Mouse (Mus musculus): ENCODE data around the gene Acbd5. TPM values are rescaled to one million over a fixed set of nuclear protein-coding genes. Genes with fewer than 3 reads are reported as not detected.
A peak's percentile ranks its signal among the peaks of the same experiment; 100 is the strongest.

Gene Acbd5
- polyA plus RNA-seq (2011; ENCODE audit: insufficient read length, low read depth, missing spikeins): 40.7 and 48.6 TPM in 2 replicates

GRCm38 (mm10) chr2:23067552-23068369 lies at the start of gene Acbd5:
TSS of gene Acbd5 (plus strand) at chr2:23068167.
- TF ChIP-seq POLR2A (IDR thresholded peaks at IDR 0.05; ENCODE audit: low read depth, low read length) (peak; percentile 82), CTCF (IDR thresholded peaks at IDR 0.05; ENCODE audit: borderline replicate concordance, insufficient read depth, low read length) (no peak)
- H3K4me1 ChIP-seq (ENCODE audit: control insufficient read depth, insufficient read depth, low read length): no peaks in the 10 kb centered on the region
- peak within 1 kb of the TSS; percentile 89 for H3K4me3 ChIP-seq (ENCODE audit: insufficient read depth, low read length)
- peak within 1 kb of the TSS; percentile 94 for H3K27ac ChIP-seq (ENCODE audit: insufficient read depth, low read length)

- Histone ChIP-seq H3K27ac (ENCODE audit: insufficient read depth, low read length) (no peak overlapping the region), H3K4me1 (ENCODE audit: control insufficient read depth, insufficient read depth, low read length) (peaks cover 4% of the 10 kb centered on the region; the same call in 1 of the 2 replicates)
- TF ChIP-seq POLR2A (IDR thresholded peaks at IDR 0.05; ENCODE audit: low read depth, low read length): no peak
- TF ChIP-seq CTCF (IDR thresholded peaks at IDR 0.05; ENCODE audit: borderline replicate concordance, insufficient read depth, low read length): no peak
Measured at GRCm38 (mm10) chr2:23019170-23019569, 48.8 kb upstream of the Acbd5 start.

GRCm38 (mm10) chr2:23021320-23021719 lies 46.6 kb upstream of the Acbd5 start:
- H3K4me1 ChIP-seq (ENCODE audit: control insufficient read depth, insufficient read depth, low read length): peaks cover 4% of the 10 kb centered on the region; the same call in 1 of the 2 replicates
- no peak overlapping the region for H3K4me3 ChIP-seq (ENCODE audit: insufficient read depth, low read length)
- peak overlapping the region; percentile 8; the same call in 1 of the 2 replicates for H3K27ac ChIP-seq (ENCODE audit: insufficient read depth, low read length)
- no peak for TF ChIP-seq POLR2A (IDR thresholded peaks at IDR 0.05; ENCODE audit: low read depth, low read length)
- TF ChIP-seq CTCF (IDR thresholded peaks at IDR 0.05; ENCODE audit: borderline replicate concordance, insufficient read depth, low read length): no peak

More at GRCm38 (mm10) chr2:23019170-23019569, 48.8 kb upstream of the Acbd5 start:
- H3K4me3 ChIP-seq (ENCODE audit: insufficient read depth, low read length): no peak overlapping the region

GRCm38 (mm10) chr2:23021721-23022120 lies 46.2 kb upstream of the Acbd5 start:
- TF ChIP-seq CTCF (IDR thresholded peaks at IDR 0.05; ENCODE audit: borderline replicate concordance, insufficient read depth, low read length): no peak
- TF ChIP-seq POLR2A (IDR thresholded peaks at IDR 0.05; ENCODE audit: low read depth, low read length): no peak
- H3K4me3 ChIP-seq (ENCODE audit: insufficient read depth, low read length): no peak overlapping the region
- H3K27ac ChIP-seq (ENCODE audit: insufficient read depth, low read length): peak overlapping the region; percentile 56
- peaks cover 4% of the 10 kb centered on the region; the same call in 1 of the 2 replicates for H3K4me1 ChIP-seq (ENCODE audit: control insufficient read depth, insufficient read depth, low read length)

- Histone ChIP-seq H3K27ac (ENCODE audit: insufficient read depth, low read length) (no peak overlapping the region), H3K4me1 (ENCODE audit: control insufficient read depth, insufficient read depth, low read length) (peaks cover 4% of the 10 kb centered on the region; the same call in 1 of the 2 replicates), H3K4me3 (ENCODE audit: insufficient read depth, low read length) (no peak overlapping the region)
- no peak for TF ChIP-seq CTCF (IDR thresholded peaks at IDR 0.05; ENCODE audit: borderline replicate concordance, insufficient read depth, low read length)
- no peak for TF ChIP-seq POLR2A (IDR thresholded peaks at IDR 0.05; ENCODE audit: low read depth, low read length)
Measured at GRCm38 (mm10) chr2:23023023-23023422, 44.9 kb upstream of the Acbd5 start.

GRCm38 (mm10) chr2:23023714-23024282 lies 44.2 kb upstream of the Acbd5 start:
- no peak overlapping the region for H3K4me3 ChIP-seq (ENCODE audit: insufficient read depth, low read length)
- H3K27ac ChIP-seq (ENCODE audit: insufficient read depth, low read length): no peak overlapping the region
- H3K4me1 ChIP-seq (ENCODE audit: control insufficient read depth, insufficient read depth, low read length): peaks cover 5% of the 10 kb centered on the region
- TF ChIP-seq CTCF (IDR thresholded peaks at IDR 0.05; ENCODE audit: borderline replicate concordance, insufficient read depth, low read length): no peak
- TF ChIP-seq POLR2A (IDR thresholded peaks at IDR 0.05; ENCODE audit: low read depth, low read length): no peak

GRCm38 (mm10) chr2:23026379-23026778 lies 41.6 kb upstream of the Acbd5 start:
- TF ChIP-seq CTCF (IDR thresholded peaks at IDR 0.05; ENCODE audit: borderline replicate concordance, insufficient read depth, low read length) (no peak), POLR2A (IDR thresholded peaks at IDR 0.05; ENCODE audit: low read depth, low read length) (no peak)
- H3K27ac ChIP-seq (ENCODE audit: insufficient read depth, low read length): no peak overlapping the region
- peaks cover 8% of the 10 kb centered on the region for H3K4me1 ChIP-seq (ENCODE audit: control insufficient read depth, insufficient read depth, low read length)
- no peak overlapping the region for H3K4me3 ChIP-seq (ENCODE audit: insufficient read depth, low read length)

GRCm38 (mm10) chr2:23028826-23029225 lies 39.1 kb upstream of the Acbd5 start:
- no peak for TF ChIP-seq CTCF (IDR thresholded peaks at IDR 0.05; ENCODE audit: borderline replicate concordance, insufficient read depth, low read length)
- no peak for TF ChIP-seq POLR2A (IDR thresholded peaks at IDR 0.05; ENCODE audit: low read depth, low read length)
- no peak overlapping the region for H3K27ac ChIP-seq (ENCODE audit: insufficient read depth, low read length)
- peaks cover 7% of the 10 kb centered on the region for H3K4me1 ChIP-seq (ENCODE audit: control insufficient read depth, insufficient read depth, low read length)
- no peak overlapping the region for H3K4me3 ChIP-seq (ENCODE audit: insufficient read depth, low read length)

- H3K4me1 ChIP-seq (ENCODE audit: control insufficient read depth, insufficient read depth, low read length): peaks cover 18% of the 10 kb centered on the region
- no peak overlapping the region for H3K27ac ChIP-seq (ENCODE audit: insufficient read depth, low read length)
- TF ChIP-seq CTCF (IDR thresholded peaks at IDR 0.05; ENCODE audit: borderline replicate concordance, insufficient read depth, low read length): no peak
- no peak for TF ChIP-seq POLR2A (IDR thresholded peaks at IDR 0.05; ENCODE audit: low read depth, low read length)
- H3K4me3 ChIP-seq (ENCODE audit: insufficient read depth, low read length): no peak overlapping the region
Measured at GRCm38 (mm10) chr2:23030631-23031030, 37.3 kb upstream of the Acbd5 start.
